Mouse (Mus musculus) stomach, postnatal 0 days (tissue): Measurements from ENCODE around the gene Aasdh.

Experiments
- CTCF ChIP-seq: IDR thresholded peaks from 2 replicates; pipeline ENCODE4 v1.5.1; 2016; ENCODE audit warnings: antibody characterized with exemption, low read depth, mild to moderate bottlenecking, moderate library complexity
- EP300 ChIP-seq: optimal IDR thresholded peaks from 2 replicates; pipeline ENCODE3; 2016; ENCODE audit warnings: antibody characterized with exemption

DNA sequence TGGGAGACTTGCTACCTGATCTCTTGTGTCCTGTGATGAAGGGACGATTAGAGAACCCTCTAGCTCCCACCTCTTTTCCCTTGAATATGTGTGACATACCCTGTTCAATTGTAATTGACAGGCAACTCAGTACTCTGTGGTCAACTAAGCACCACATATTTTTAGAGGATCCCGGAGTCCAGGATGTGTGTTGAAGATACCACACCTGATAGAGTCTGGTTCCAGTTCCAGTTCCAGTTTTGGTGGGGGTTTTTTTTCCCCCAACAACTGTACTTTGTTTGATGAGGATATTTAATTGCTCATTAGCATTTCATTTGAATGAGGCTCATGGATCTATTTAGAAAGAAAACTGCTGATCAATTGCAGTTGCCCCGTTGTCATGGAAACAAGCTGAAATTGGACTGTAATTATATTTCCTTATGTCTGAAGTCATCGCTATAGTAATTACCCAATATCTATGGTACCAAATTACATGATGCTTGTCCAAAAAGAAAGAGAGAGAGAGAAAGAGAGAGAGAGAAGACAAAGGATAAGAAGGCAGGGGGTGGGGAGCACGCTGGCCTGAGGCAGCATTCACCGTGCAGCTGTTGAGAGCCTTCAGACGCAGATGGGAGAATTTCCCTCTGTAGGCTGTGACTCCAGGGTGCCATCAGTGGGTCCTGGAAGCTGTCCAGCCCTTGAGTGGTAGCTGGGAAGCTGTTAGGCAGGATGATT is 76.6 kb downstream of the Aasdh start:
- TF ChIP-seq CTCF (no peak), EP300 (no peak)
